Mouse (Mus musculus) kidney, adult 2 months (tissue): ENCODE results near the gene Pskh1. TPM values are rescaled to one million over a fixed set of nuclear protein-coding genes. Genes with fewer than 3 reads are reported as not detected.

Source experiments
- DNase-seq: peaks from one replicate; pipeline ENCODE4 v3.0.0; 2021
- H3K27ac ChIP-seq: fragments of 200-500 bp; 2 replicates; pipeline ENCODE4 v1.5.1; 2012; ENCODE audit warnings: low read depth, low read length, control low read depth, inconsistent platforms; ENCODE audit not compliant: insufficient read depth
- H3K27me3 ChIP-seq: fragments of 200-500 bp; replicated peaks from 2 replicates; pipeline ENCODE4 v1.6.1; 2012; ENCODE audit warnings: mild to moderate bottlenecking, moderate library complexity, low read length, inconsistent platforms; ENCODE audit not compliant: control insufficient read depth, insufficient read depth
- H3K36me3 ChIP-seq: fragments of 200-500 bp; 2 replicates; pipeline ENCODE4 v1.6.1; 2012; ENCODE audit warnings: mild to moderate bottlenecking, moderate library complexity, low read length, inconsistent platforms; ENCODE audit not compliant: control insufficient read depth, insufficient read depth
- H3K4me1 ChIP-seq: fragments of 200-500 bp; 2 replicates; pipeline ENCODE4 v1.6.1; 2011; ENCODE audit warnings: low read length; ENCODE audit not compliant: control insufficient read depth, insufficient read depth
- H3K4me3 ChIP-seq: fragments of 200-500 bp; 2 replicates; pipeline ENCODE4 v1.5.1; 2011; ENCODE audit warnings: mild to moderate bottlenecking, low read depth, low read length, control low read depth; ENCODE audit not compliant: insufficient read depth
- CTCF ChIP-seq: fragments of 200-500 bp; conservative IDR thresholded peaks from 2 replicates; pipeline ENCODE4 v1.5.1; 2011; ENCODE audit warnings: low read depth, mild to moderate bottlenecking, control low read depth, low read length, moderate library complexity, mixed read lengths; ENCODE audit not compliant: insufficient read depth, insufficient read length
- POLR2A ChIP-seq: fragments of 200-500 bp; IDR thresholded peaks from one replicate; pipeline ENCODE4 v1.6.1; 2011; ENCODE audit warnings: low read depth, low read length, control low read depth
- WGBS: fragments of 180-500 bp; shearing (Covaris S2); methylation state at CpG from one replicate; pipeline ENCODE4 v1.1.7; 2018; 5-methylcytosine and 5-hydroxymethylcytosine counted together
- polyA plus RNA-seq: library from polyadenylated mRNA; depleted of rRNA; stranded (reverse); fragments of >200 nt; gene quantifications from 2 replicates; pipeline ENCODE4 v1.2.3, GENCODE M21; 2012

The Pskh1 gene
- polyA plus RNA-seq, 1 experiment = 44.9 TPM

- DNase-seq = peak; percentile 42
- H3K27me3 ChIP-seq = no peaks in the 10 kb centered on the region
- 13% methylated on average over 4 of the region's 4 CpGs for WGBS
These were observed 38.0 kb downstream of the Pskh1 start, which contains the start of gene Psmb10 for GRCm38 (mm10) chr8:105938306-105938669. TSS of gene Psmb10 (minus strand) at chr8:105938444.

GRCm38 (mm10) chr8:105942026-105942425, 41.8 kb downstream of the Pskh1 start:
- no peaks in the 10 kb centered on the region for H3K27me3 ChIP-seq
- 94% methylated on average over 11 of the region's 11 CpGs for WGBS
- no peak overlapping the region for H3K27ac ChIP-seq
- H3K36me3 ChIP-seq = no peaks in the 10 kb centered on the region
- no peak for DNase-seq
- TF ChIP-seq POLR2A (no peak), CTCF (no peak)
- H3K4me3 ChIP-seq = no peak overlapping the region
- H3K4me1 ChIP-seq = no peaks in the 10 kb centered on the region; the same call in 1 of the 2 replicates

More at GRCm38 (mm10) chr8:105938306-105938669, 38.0 kb downstream of the Pskh1 start, which contains the start of gene Psmb10:
- H3K4me1 ChIP-seq = peaks cover 4% of the 10 kb centered on the region; the same call in 1 of the 2 replicates
- TF ChIP-seq POLR2A (no peak), CTCF (0 out of 2 replicates have a peak, but pooled peaks have one; percentile 4)
- no peaks in the 10 kb centered on the region for H3K36me3 ChIP-seq
- H3K27ac ChIP-seq = peak within 1 kb of the TSS; percentile 79
- peak within 1 kb of the TSS; percentile 91 for H3K4me3 ChIP-seq

- Histone ChIP-seq H3K27me3 (no peaks in the 10 kb centered on the region), H3K4me1 (no peaks in the 10 kb centered on the region; the same call in 1 of the 2 replicates), H3K27ac (no peak overlapping the region), H3K4me3 (no peak overlapping the region), H3K36me3 (no peaks in the 10 kb centered on the region)
- no peak for DNase-seq
- TF ChIP-seq CTCF (no peak), POLR2A (no peak)
- 82% methylated on average over 5 of the region's 5 CpGs for WGBS
These were observed 42.3 kb downstream of the Pskh1 start for GRCm38 (mm10) chr8:105942542-105942941.

- Histone ChIP-seq H3K27me3 (no peaks in the 10 kb centered on the region), H3K27ac (no peak within 1 kb of the TSS), H3K36me3 (no peaks in the 10 kb centered on the region), H3K4me3 (no peak within 1 kb of the TSS), H3K4me1 (no peaks in the 10 kb centered on the region)
- no peak for DNase-seq
- 91% methylated on average over 8 of the region's 8 CpGs for WGBS
- TF ChIP-seq POLR2A (no peak), CTCF (no peak)
These were observed 43.1 kb downstream of the Pskh1 start, which contains the start of gene Lcat for GRCm38 (mm10) chr8:105943321-105943739. TSS of gene Lcat (minus strand) at chr8:105943382.

GRCm38 (mm10) chr8:105949350-105949749, 49.1 kb downstream of the Pskh1 start:
- DNase-seq = peak; percentile 21
- H3K4me1 ChIP-seq = peaks cover 6% of the 10 kb centered on the region; the same call in 1 of the 2 replicates
- no peak overlapping the region for H3K4me3 ChIP-seq
- H3K36me3 ChIP-seq = no peaks in the 10 kb centered on the region
- no peaks in the 10 kb centered on the region for H3K27me3 ChIP-seq
- no peak overlapping the region for H3K27ac ChIP-seq
- 63% methylated on average over 10 of the region's 10 CpGs for WGBS
- TF ChIP-seq POLR2A = no peak
- TF ChIP-seq CTCF = no peak

- Histone ChIP-seq H3K4me3 (no peak overlapping the region), H3K36me3 (no peaks in the 10 kb centered on the region), H3K4me1 (peaks cover 6% of the 10 kb centered on the region; the same call in 1 of the 2 replicates), H3K27me3 (no peaks in the 10 kb centered on the region), H3K27ac (peak overlapping the region; percentile 66)
- DNase-seq = peak; percentile 64
- 22% methylated on average over 7 of the region's 7 CpGs for WGBS
- TF ChIP-seq CTCF = no peak
- TF ChIP-seq POLR2A = no peak
These were observed 50.9 kb downstream of the Pskh1 start for GRCm38 (mm10) chr8:105951057-105951659.

GRCm38 (mm10) chr8:105956556-105956955, 56.3 kb downstream of the Pskh1 start:
- no peak overlapping the region for H3K4me3 ChIP-seq
- H3K36me3 ChIP-seq = no peaks in the 10 kb centered on the region
- H3K4me1 ChIP-seq = peaks cover 4% of the 10 kb centered on the region; the same call in 1 of the 2 replicates
- H3K27ac ChIP-seq = no peak overlapping the region
- H3K27me3 ChIP-seq = no peaks in the 10 kb centered on the region
- 82% methylated on average over 4 of the region's 4 CpGs for WGBS
- no peak for TF ChIP-seq POLR2A
- no peak for DNase-seq

GRCm38 (mm10) chr8:105957813-105958212, 57.6 kb downstream of the Pskh1 start:
- peak overlapping the region; percentile 6; the same call in 1 of the 2 replicates for H3K27ac ChIP-seq
- H3K4me3 ChIP-seq = no peak overlapping the region
- no peaks in the 10 kb centered on the region for H3K36me3 ChIP-seq
- H3K4me1 ChIP-seq = peaks cover 4% of the 10 kb centered on the region; the same call in 1 of the 2 replicates
- DNase-seq = peak; percentile 84
- no peaks in the 10 kb centered on the region for H3K27me3 ChIP-seq
- WGBS = 47% methylated on average over 3 of the region's 4 CpGs
- TF ChIP-seq POLR2A = no peak
- TF ChIP-seq CTCF = peak; percentile 31; the same call in 1 of the 2 replicates
